Mouse (Mus musculus): ENCODE results near the gene Celsr1. TPM values are rescaled to one million over a fixed set of nuclear protein-coding genes. Genes with fewer than 3 reads are reported as not detected.

The Celsr1 gene
- polyA plus RNA-seq, 1 experiment: 0.02 TPM

DNA sequence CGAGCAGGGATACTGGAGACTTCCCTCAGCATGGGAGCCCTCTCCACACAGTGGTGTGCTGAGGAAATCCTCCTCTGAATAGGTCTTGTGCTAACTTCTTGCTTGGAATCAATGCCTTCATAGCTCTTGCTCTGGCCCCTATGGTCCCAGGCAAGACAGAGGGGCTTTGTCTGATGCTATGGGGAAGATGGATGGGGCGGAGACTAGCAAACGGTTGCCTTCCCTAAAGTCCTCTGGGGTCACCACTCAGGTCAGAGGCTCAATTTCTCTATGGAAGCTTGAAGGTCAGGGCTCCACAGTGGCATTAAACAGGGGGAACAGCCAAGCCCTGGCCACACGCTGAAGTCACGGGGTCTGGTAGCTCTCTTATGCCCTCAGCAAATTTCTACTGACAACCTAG is 62.0 kb downstream of the Celsr1 start:
- H3K4me1 ChIP-seq: peaks cover 12% of the 10 kb centered on the region
- H3K9me3 ChIP-seq: no peaks in the 10 kb centered on the region
- H3K27me3 ChIP-seq (replicated peaks): peaks cover 83% of the 10 kb centered on the region
- TF ChIP-seq FLI1 (IDR thresholded peaks at IDR 0.05; ENCODE audit: low read length) (no peak), GATA1 (IDR thresholded peaks at IDR 0.05; ENCODE audit: borderline replicate concordance, low read length) (no peak)
- no peaks in the 10 kb centered on the region for H3K36me3 ChIP-seq (replicated peaks; ENCODE audit: low read length)
- H3K4me3 ChIP-seq (replicated peaks): no peak overlapping the region

DNA sequence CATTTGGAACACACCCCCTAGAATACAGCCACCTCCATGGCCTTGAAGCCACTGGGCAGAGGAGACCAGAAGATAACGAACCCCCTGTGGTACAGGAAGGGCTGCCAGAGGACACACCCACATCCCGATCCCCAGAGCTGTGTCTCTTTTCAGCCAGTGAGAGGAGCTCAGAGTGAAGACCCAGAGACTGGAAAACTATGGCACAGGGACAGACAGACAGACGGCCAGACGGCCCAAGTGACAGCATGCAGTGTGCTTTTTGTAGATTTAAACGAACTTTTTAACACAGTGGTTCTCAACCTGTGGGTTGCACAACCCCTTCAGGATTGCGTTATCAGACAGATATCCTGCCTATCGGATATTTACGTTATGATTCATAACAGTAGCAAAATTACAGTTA is 63.1 kb downstream of the Celsr1 start:
- Histone ChIP-seq H3K4me1 (peaks cover 12% of the 10 kb centered on the region), H3K9me3 (no peaks in the 10 kb centered on the region), H3K27me3 (replicated peaks) (peaks cover 83% of the 10 kb centered on the region), H3K36me3 (replicated peaks; ENCODE audit: low read length) (no peaks in the 10 kb centered on the region), H3K4me3 (replicated peaks) (no peak overlapping the region)
- TF ChIP-seq GATA1 (IDR thresholded peaks at IDR 0.05; ENCODE audit: borderline replicate concordance, low read length) (no peak), FLI1 (IDR thresholded peaks at IDR 0.05; ENCODE audit: low read length) (no peak)

DNA sequence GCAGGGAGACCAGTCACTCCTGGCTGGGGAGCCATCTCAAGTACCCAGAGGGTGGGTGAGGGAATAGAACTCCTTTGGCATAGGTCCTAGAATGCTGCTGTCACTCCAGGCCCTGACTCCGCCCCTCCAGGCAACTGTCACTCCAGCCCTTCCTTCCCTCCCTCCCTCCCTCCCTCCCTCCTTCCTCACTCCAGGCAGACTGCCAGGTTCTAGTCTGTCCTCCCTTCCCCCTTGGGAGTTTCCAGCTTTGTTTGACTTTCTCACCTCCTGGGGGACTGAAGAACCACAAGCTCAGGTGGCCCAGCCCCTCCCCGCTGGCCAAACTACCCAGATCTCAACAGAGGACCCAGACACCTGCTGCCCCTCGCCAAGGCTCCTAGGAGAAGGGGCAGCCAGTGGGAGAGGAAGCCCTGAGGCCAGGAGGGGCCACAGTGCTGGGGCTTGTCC is 63.8 kb downstream of the Celsr1 start:
- Histone ChIP-seq H3K36me3 (replicated peaks; ENCODE audit: low read length) (no peaks in the 10 kb centered on the region), H3K4me1 (peaks cover 12% of the 10 kb centered on the region), H3K4me3 (replicated peaks) (no peak overlapping the region), H3K27me3 (replicated peaks) (peaks cover 82% of the 10 kb centered on the region), H3K9me3 (no peaks in the 10 kb centered on the region)
- TF ChIP-seq GATA1 (IDR thresholded peaks at IDR 0.05; ENCODE audit: borderline replicate concordance, low read length): no peak
- TF ChIP-seq FLI1 (IDR thresholded peaks at IDR 0.05; ENCODE audit: low read length): no peak

DNA sequence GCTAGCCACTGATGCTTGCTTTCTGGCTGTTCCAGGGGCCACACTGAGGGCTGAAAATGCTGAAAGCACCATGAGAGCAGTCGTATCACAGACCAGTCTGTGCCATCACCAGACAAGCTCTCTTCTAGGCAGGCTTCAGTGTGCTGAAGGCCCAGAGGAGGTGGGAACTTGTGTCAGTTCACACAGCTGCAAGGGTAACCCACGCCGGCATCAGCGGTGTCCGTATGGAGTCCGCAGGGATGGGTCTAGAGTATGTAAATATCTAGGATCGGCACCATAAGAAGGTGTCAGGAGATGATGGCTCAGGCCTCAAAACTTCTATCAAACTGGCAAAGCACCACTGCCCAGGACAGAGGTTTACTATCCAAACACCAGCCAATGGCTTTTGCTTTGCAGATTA is 64.3 kb downstream of the Celsr1 start:
- TF ChIP-seq FLI1 (IDR thresholded peaks at IDR 0.05; ENCODE audit: low read length) (no peak), GATA1 (IDR thresholded peaks at IDR 0.05; ENCODE audit: borderline replicate concordance, low read length) (no peak)
- H3K27me3 ChIP-seq (replicated peaks): peaks cover 82% of the 10 kb centered on the region
- H3K36me3 ChIP-seq (replicated peaks; ENCODE audit: low read length): no peaks in the 10 kb centered on the region
- H3K4me1 ChIP-seq: peaks cover 12% of the 10 kb centered on the region
- H3K4me3 ChIP-seq (replicated peaks): no peak overlapping the region
- H3K9me3 ChIP-seq: no peaks in the 10 kb centered on the region

DNA sequence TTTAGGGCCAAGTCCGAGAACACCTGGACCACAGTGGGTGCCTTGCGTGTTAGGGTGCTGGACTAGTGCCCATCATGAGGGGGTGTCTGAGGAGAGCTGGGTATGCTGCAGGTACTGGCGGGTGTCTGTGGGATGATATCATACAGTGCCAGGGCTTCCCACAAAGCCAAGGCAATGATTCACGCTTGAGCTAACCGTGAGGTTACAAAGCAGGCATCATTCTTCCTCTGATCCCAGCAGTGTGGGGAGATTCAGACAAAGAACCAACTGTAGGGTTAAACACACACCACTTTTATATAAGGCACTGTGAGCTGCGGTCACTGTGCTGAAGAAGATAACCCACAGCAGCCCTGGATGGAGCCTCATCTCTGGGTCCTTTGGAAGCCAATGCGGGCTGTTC is 67.5 kb downstream of the Celsr1 start:
- TF ChIP-seq GATA1 (IDR thresholded peaks at IDR 0.05; ENCODE audit: borderline replicate concordance, low read length) (no peak), FLI1 (IDR thresholded peaks at IDR 0.05; ENCODE audit: low read length) (no peak)
- H3K4me3 ChIP-seq (replicated peaks): no peak overlapping the region

DNA sequence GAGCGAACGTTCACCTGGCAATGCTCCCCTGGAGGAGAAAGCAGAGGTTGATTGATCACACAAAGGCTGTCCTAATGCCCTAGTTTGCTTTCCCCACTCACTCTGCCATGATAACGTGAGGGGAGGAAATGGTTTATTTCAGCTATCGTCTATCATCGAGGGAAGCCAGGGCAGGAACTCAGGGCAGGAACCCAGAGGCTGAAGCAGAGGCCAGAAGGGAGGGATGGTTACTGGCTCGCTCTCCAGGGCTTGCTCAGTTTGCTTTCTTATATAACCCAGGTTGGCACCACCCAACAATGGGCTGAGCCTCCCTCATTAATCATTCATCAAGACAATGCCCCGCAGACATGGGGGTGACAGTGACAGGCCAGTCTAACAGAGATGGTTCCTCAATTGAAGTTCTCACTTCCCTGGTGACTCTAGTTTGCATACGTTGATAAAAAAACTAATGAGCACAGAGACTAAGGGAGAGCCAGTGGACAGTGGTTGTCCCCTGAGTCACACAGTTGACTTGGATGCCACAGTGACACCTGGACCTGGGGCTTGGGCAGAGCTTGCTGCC is 70.2 kb downstream of the Celsr1 start:
- H3K4me1 ChIP-seq: peaks cover 12% of the 10 kb centered on the region
- peaks cover 78% of the 10 kb centered on the region for H3K27me3 ChIP-seq (replicated peaks)
- no peak overlapping the region for H3K4me3 ChIP-seq (replicated peaks)
- TF ChIP-seq GATA1 (IDR thresholded peaks at IDR 0.05; ENCODE audit: borderline replicate concordance, low read length) (no peak), FLI1 (IDR thresholded peaks at IDR 0.05; ENCODE audit: low read length) (no peak)
- no peaks in the 10 kb centered on the region for H3K9me3 ChIP-seq
- no peaks in the 10 kb centered on the region for H3K36me3 ChIP-seq (replicated peaks; ENCODE audit: low read length)

More for the DNA sequence above, 67.5 kb downstream of the Celsr1 start:
- Histone ChIP-seq H3K36me3 (replicated peaks; ENCODE audit: low read length) (no peaks in the 10 kb centered on the region), H3K4me1 (peaks cover 18% of the 10 kb centered on the region), H3K27me3 (replicated peaks) (peaks cover 74% of the 10 kb centered on the region), H3K9me3 (no peaks in the 10 kb centered on the region)

DNA sequence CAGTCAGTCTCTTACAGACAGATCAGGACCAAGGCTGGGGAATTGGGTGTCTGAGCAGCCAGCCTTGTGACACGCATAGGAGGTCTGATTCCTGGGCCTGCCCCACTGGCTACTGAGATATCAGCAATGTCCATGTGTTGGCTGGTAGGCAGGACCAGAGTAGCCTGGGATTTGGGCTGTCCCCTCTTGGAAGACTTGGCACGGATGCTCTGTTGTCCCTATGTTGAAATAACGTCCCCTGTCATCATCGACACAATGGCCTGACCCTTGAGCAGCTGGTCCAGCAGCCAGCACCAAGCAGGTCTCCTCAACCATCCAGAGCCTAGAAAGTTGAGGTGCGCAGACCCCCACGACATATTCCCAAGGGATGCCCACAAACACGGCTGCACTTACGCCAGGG is 70.9 kb downstream of the Celsr1 start:
- peaks cover under 1% of the 10 kb centered on the region for H3K9me3 ChIP-seq
- peaks cover 12% of the 10 kb centered on the region for H3K4me1 ChIP-seq
- TF ChIP-seq FLI1 (IDR thresholded peaks at IDR 0.05; ENCODE audit: low read length) (no peak), GATA1 (IDR thresholded peaks at IDR 0.05; ENCODE audit: borderline replicate concordance, low read length) (no peak)
- H3K27me3 ChIP-seq (replicated peaks): peaks cover 79% of the 10 kb centered on the region
- no peaks in the 10 kb centered on the region for H3K36me3 ChIP-seq (replicated peaks; ENCODE audit: low read length)
- no peak overlapping the region for H3K4me3 ChIP-seq (replicated peaks)

DNA sequence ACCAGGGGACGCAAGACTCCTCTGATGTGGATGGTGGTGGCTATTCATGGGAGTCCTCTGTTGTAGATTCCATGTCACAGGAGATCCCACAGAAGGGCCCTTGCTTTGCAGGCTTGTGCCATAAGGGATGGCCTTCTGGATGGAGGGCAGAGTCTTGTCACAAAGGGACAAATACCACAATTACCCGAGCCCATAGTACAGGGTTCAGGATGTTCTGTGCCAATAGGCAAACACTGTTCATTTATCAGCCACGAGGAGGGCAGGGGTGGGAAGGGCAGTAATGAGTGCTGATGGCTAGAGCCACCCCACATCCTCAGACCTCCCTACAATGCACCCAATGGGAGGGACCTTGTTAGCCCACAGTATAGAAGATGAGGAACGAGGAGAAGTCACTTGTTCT is 71.9 kb downstream of the Celsr1 start:
- Histone ChIP-seq H3K9me3 (peaks cover 5% of the 10 kb centered on the region), H3K4me1 (peaks cover 12% of the 10 kb centered on the region), H3K36me3 (replicated peaks; ENCODE audit: low read length) (no peaks in the 10 kb centered on the region), H3K27me3 (replicated peaks) (peaks cover 78% of the 10 kb centered on the region), H3K4me3 (replicated peaks) (no peak overlapping the region)
- TF ChIP-seq FLI1 (IDR thresholded peaks at IDR 0.05; ENCODE audit: low read length) (no peak), GATA1 (IDR thresholded peaks at IDR 0.05; ENCODE audit: borderline replicate concordance, low read length) (no peak)

DNA sequence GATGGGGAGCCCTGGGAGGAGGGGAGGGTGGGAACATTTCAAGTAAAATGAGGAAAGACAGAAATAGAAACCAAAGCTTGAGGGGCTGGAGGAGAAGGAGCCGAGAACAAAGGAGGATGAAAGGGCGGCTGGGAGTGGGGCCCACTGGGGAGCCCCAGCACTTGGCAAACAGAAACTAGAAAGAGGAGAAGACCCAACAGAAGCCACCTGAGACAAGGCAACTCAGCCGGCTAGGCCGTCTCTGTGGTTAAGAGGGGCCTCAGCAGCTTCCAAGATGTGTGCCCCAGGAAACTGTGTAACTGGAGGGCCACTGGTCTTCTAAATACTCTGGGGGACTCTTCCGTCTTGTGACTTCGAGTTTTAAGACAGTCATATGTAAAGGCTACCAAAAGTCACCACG is 72.4 kb downstream of the Celsr1 start:
- no peak overlapping the region for H3K4me3 ChIP-seq (replicated peaks)
- no peak for TF ChIP-seq GATA1 (IDR thresholded peaks at IDR 0.05; ENCODE audit: borderline replicate concordance, low read length)
- no peak for TF ChIP-seq FLI1 (IDR thresholded peaks at IDR 0.05; ENCODE audit: low read length)
- H3K27me3 ChIP-seq (replicated peaks): peaks cover 78% of the 10 kb centered on the region
- peaks cover 5% of the 10 kb centered on the region for H3K9me3 ChIP-seq
- H3K36me3 ChIP-seq (replicated peaks; ENCODE audit: low read length): no peaks in the 10 kb centered on the region
- H3K4me1 ChIP-seq: peaks cover 15% of the 10 kb centered on the region

DNA sequence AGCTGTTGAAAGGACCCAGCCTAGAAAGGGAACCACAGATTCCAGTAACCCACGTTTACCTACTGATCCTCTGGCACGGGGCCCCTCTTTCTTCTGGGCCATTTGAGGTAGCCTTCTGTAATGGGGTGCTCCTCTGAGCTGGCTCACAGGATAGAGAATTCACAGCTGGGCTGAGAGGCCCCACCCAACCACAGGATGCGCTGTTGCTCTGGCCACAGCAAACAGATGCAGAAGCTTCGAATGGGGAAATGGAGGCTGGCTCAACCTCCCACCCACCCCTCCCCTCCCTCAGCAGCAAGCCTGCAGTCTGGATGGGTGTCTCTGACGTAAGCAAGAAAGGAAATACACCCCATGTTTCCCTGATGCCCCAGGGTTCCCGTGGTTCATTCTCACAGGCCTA is 77.4 kb downstream of the Celsr1 start:
- Histone ChIP-seq H3K4me1 (peaks cover 28% of the 10 kb centered on the region), H3K4me3 (replicated peaks) (no peak overlapping the region), H3K9me3 (peaks cover 5% of the 10 kb centered on the region), H3K36me3 (replicated peaks; ENCODE audit: low read length) (no peaks in the 10 kb centered on the region), H3K27me3 (replicated peaks) (peaks cover 71% of the 10 kb centered on the region)
- no peak for TF ChIP-seq GATA1 (IDR thresholded peaks at IDR 0.05; ENCODE audit: borderline replicate concordance, low read length)
- no peak for TF ChIP-seq FLI1 (IDR thresholded peaks at IDR 0.05; ENCODE audit: low read length)

DNA sequence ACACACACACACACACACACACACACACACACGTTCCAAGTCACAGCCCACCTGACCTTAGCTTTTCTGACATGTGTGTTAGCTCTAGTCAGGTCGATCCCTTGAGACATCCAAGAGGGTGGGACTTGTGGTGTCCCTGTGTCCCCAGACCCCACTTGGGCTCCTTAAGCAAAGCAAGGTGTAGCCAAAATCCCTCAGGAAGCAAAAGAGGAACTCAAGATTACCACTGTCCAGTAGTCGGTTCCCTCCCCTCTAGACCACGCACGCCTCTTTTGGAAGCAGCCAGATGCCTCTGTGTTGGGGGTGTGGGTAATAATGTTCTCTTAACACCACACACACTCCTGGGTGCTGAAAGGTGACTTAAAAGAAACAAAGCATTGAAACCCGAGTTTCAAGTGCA is 80.1 kb downstream of the Celsr1 start:
- peaks cover 5% of the 10 kb centered on the region for H3K9me3 ChIP-seq
- peaks cover 22% of the 10 kb centered on the region for H3K4me1 ChIP-seq
- no peak for TF ChIP-seq FLI1 (IDR thresholded peaks at IDR 0.05; ENCODE audit: low read length)
- no peak for TF ChIP-seq GATA1 (IDR thresholded peaks at IDR 0.05; ENCODE audit: borderline replicate concordance, low read length)
- no peak overlapping the region for H3K4me3 ChIP-seq (replicated peaks)
- no peaks in the 10 kb centered on the region for H3K36me3 ChIP-seq (replicated peaks; ENCODE audit: low read length)
- H3K27me3 ChIP-seq (replicated peaks): peaks cover 63% of the 10 kb centered on the region
